Mouse (Mus musculus): Measurements from ENCODE around the gene Rpl11.
"Not testable (repeated sequence)": the region's sequence is repeated elsewhere in the genome, so short reads cannot be mapped to it uniquely, and the experiment has no call there.

Gene Rpl11

GRCm38 (mm10) chr4:135980223-135980622, 73.0 kb downstream of the Rpl11 start:
- not testable (repeated sequence) for DNase-seq (ENCODE audit: low spot score in 2 of 2)
